Mouse (Mus musculus) MEL-GATA-1-ER (cell line): ENCODE results near the gene F8a.
"Not testable (repeated sequence)": the region's sequence is repeated elsewhere in the genome, so short reads cannot be mapped to it uniquely, and the experiment has no call there.

ENCODE experiments used
- DNase-seq: peaks from one replicate; pipeline ENCODE4 v3.0.0-alpha.2; 2012; ENCODE audit warnings: low read depth; ENCODE audit errors: extremely low read depth

The F8a gene

GRCm38 (mm10) chrX:73227914-73228605 lies at the start of gene F8a:
F8a (plus strand) TSS chrX:73228291.
- DNase-seq, result peak; percentile 94

GRCm38 (mm10) chrX:73191934-73192333 lies 36.2 kb upstream of the F8a start, which contains the start of gene Xlr3b:
Xlr3b (plus strand) TSS chrX:73192207.
- DNase-seq, result peak; percentile 89

DNA sequence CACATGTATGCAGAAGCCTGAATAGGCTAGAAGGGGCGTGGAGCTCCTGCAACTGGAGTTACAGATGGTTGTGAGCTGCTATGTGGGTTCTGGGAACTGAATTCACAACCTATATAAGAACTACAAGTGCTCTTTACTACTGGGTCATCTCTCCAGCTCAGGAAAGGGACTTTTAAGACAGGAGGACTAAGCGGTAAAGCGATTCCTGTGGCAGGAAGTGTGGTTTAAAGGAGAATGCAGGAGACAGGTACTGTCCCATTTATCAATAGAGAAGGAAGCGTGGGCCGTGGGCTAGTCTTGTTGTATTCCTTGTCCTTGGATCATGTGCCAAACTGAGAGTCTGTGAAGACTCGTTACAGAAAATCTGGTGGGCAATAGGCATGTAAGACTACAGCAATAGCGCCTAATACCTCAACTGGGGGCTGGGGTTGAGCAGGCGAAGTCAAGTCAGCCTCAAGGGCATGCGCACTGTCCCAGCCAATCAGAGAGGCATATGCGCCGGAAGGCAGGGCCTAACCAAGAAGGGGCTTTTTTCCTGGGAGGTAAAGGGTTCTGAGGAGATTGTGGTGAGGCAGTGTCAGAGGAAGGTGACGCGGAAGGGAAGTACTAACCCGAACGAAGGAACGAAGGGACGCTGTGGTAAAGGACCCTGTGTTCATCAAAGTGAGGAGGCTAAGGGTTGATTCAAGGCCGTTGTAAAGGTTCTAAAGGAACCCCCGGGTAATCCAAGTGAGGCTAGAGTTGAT lies 14.1 kb upstream of the F8a start, which contains the start of gene Xlr4b:
TSS of gene Xlr4b (plus strand) at position 515 of the 746 bp plus-strand sequence.
- DNase-seq, result not testable (repeated sequence)

DNA sequence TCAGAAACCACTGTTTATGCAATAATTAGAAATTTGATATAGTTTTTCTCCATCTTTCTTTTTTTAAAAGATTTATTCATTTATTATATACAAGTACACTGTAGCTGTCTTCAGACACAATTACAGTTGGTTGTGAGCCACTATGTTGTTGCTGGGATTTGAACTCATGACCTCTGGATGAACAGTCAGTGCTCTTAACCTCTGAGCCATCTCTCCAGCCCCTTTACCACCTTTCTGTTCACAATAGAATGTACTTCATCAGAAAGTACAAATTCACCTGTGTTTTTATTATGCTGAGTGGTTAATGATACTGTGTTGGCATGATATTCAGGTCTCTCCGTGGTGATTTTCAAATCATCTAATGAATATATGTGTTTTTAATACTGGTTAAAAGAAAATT lies 2.7 kb upstream of the F8a start:
- no peak for DNase-seq

GRCm38 (mm10) chrX:73228606-73229214 lies 619 bp downstream of the F8a start:
- DNase-seq, result peak; percentile 17

GRCm38 (mm10) chrX:73229288-73229687 lies 1.2 kb downstream of the F8a start:
- DNase-seq, result peak; percentile 24

- DNase-seq, result not testable (repeated sequence)
Observed at GRCm38 (mm10) chrX:73242821-73243325, 14.8 kb downstream of the F8a start, which contains the start of gene Xlr4c. Xlr4c (minus strand) TSS chrX:73243130.

DNA sequence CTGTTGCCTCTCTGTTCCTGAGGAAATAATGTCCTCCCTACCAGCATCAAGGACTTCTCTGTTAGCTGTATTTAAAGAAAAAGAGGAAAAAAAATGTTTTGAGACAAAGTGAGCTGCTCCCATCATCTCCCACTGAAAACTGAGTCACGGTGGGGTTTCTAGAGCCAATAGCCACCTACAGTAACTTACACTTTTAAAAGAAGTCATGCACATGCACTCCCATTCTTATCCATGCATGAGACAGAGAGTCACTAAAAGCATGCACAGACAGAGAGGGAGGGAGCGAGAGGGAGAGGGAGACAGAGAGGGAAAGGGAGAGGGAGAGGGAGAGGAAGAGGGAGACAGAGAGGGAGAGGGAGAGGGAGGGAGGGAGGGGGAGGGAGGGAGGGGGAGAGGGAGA lies 34.3 kb downstream of the F8a start:
- DNase-seq, result not testable (repeated sequence)

DNA sequence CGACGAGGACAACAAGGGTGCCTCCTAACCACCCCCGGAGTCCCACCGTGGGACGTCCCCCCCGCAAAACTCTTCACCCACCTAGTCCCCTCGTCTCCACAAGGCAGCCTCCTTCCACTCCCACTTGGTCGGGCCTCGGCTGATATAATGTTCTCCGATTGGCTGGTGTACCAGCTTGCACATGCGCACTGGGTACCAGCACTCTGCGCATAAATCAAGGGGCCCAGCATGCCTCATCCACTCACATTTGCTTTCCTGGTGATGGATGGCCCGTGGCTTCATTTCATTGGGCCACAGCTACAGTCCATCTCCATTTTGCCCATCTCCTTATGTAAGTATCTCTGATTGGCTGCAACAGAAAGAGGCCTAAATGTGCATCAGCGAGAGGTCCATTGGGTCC lies 37.2 kb downstream of the F8a start, which contains the start of gene Xlr3c:
TSS of gene Xlr3c (minus strand) at position 121 of the 400 bp plus-strand sequence.
- peak; percentile 88 for DNase-seq
